Mouse (Mus musculus): ENCODE measurements around the gene Krt27.

DNA sequence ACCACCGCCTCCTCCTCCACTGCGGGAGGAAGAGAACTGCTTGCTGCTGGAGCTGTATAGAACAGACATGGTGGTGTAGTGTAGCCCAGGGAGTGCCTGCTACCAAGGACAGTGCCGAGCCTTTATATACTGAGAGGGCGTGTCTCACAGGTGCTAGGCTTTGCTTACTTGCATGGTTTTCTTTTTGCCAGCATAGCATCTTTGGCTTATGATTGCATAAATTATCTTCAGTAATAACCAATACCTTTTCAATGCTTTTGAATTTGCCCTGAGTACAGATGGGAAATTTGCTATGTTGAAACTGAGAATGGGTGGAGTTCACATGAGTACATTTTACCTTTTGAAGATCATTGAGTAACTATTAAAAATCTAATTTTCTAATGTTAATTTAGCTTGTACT is 38.4 kb upstream of the Krt27 start, which contains the start of gene Krt10:
- TF ChIP-seq CTCF (IDR thresholded peaks at IDR 0.05; ENCODE audit: control insufficient read depth, insufficient read depth, insufficient replicate concordance, low read depth, low read length) (no peak), POLR2A (IDR thresholded peaks at IDR 0.05; ENCODE audit: control insufficient read depth, low read depth, low read length) (no peak)

Measured in testis, adult 2 months (tissue).